Mouse (Mus musculus): Measurements from ENCODE around the gene Elmsan1. TPM values are rescaled to one million over a fixed set of nuclear protein-coding genes. Genes with fewer than 3 reads are reported as not detected.

Gene Elmsan1
- total RNA-seq, 2 experiments from 2014 or later, result 22.0 to 23.3 TPM

GRCm38 (mm10) chr12:84193642-84194399 lies 24.9 kb downstream of the Elmsan1 start:
- DNase-seq (ENCODE audit: low spot score in 2 of 2), result peak; percentile 87 to 92

GRCm38 (mm10) chr12:84192741-84193641 lies 25.7 kb downstream of the Elmsan1 start:
- peak; percentile 72 to 79 for DNase-seq (ENCODE audit: low spot score in 2 of 2)

GRCm38 (mm10) chr12:84192280-84192679 lies 26.4 kb downstream of the Elmsan1 start:
- DNase-seq (ENCODE audit: low spot score in 2 of 2), result no peak

GRCm38 (mm10) chr12:84191770-84192169 lies 26.9 kb downstream of the Elmsan1 start:
- no peak for DNase-seq (ENCODE audit: low spot score in 2 of 2)

- no peak for DNase-seq (ENCODE audit: low spot score in 2 of 2)
Measured at GRCm38 (mm10) chr12:84191190-84191589, 27.5 kb downstream of the Elmsan1 start.

- no peak for DNase-seq (ENCODE audit: low spot score in 2 of 2)
Measured at GRCm38 (mm10) chr12:84190151-84190820, 28.4 kb downstream of the Elmsan1 start.

- DNase-seq (ENCODE audit: low spot score in 2 of 2), result no peak
Measured at GRCm38 (mm10) chr12:84188881-84189444, 29.7 kb downstream of the Elmsan1 start.

GRCm38 (mm10) chr12:84187752-84188601 lies 30.7 kb downstream of the Elmsan1 start:
- DNase-seq (ENCODE audit: low spot score in 2 of 2), result peak in 1 of 2 experiments; percentile 24

GRCm38 (mm10) chr12:84186950-84187349 lies 31.7 kb downstream of the Elmsan1 start:
- DNase-seq (ENCODE audit: low spot score in 2 of 2), result no peak

GRCm38 (mm10) chr12:84186536-84186935 lies 32.1 kb downstream of the Elmsan1 start:
- no peak for DNase-seq (ENCODE audit: low spot score in 2 of 2)

GRCm38 (mm10) chr12:84185547-84185946 lies 33.1 kb downstream of the Elmsan1 start:
- DNase-seq (ENCODE audit: low spot score in 2 of 2), result no peak

- no peak for DNase-seq (ENCODE audit: low spot score in 2 of 2)
Measured at GRCm38 (mm10) chr12:84184979-84185378, 33.7 kb downstream of the Elmsan1 start.

GRCm38 (mm10) chr12:84181999-84182398 lies 36.7 kb downstream of the Elmsan1 start:
- DNase-seq (ENCODE audit: low spot score in 2 of 2), result no peak

- DNase-seq (ENCODE audit: low spot score in 2 of 2), result peak in 1 of 2 experiments; percentile 66
Measured at GRCm38 (mm10) chr12:84180701-84181435, 37.8 kb downstream of the Elmsan1 start.

GRCm38 (mm10) chr12:84180090-84180489 lies 38.6 kb downstream of the Elmsan1 start:
- DNase-seq (ENCODE audit: low spot score in 2 of 2), result no peak

- DNase-seq (ENCODE audit: low spot score in 2 of 2), result no peak
Measured at GRCm38 (mm10) chr12:84178652-84179445, 39.8 kb downstream of the Elmsan1 start.

- DNase-seq (ENCODE audit: low spot score in 2 of 2), result no peak
Measured at GRCm38 (mm10) chr12:84178052-84178451, 40.6 kb downstream of the Elmsan1 start.

- DNase-seq (ENCODE audit: low spot score in 2 of 2), result no peak
Measured at GRCm38 (mm10) chr12:84176886-84177765, 41.6 kb downstream of the Elmsan1 start.
